Comparison of ENCODE assay signal across 8 mouse cellular contexts in the genomic region with DNA sequence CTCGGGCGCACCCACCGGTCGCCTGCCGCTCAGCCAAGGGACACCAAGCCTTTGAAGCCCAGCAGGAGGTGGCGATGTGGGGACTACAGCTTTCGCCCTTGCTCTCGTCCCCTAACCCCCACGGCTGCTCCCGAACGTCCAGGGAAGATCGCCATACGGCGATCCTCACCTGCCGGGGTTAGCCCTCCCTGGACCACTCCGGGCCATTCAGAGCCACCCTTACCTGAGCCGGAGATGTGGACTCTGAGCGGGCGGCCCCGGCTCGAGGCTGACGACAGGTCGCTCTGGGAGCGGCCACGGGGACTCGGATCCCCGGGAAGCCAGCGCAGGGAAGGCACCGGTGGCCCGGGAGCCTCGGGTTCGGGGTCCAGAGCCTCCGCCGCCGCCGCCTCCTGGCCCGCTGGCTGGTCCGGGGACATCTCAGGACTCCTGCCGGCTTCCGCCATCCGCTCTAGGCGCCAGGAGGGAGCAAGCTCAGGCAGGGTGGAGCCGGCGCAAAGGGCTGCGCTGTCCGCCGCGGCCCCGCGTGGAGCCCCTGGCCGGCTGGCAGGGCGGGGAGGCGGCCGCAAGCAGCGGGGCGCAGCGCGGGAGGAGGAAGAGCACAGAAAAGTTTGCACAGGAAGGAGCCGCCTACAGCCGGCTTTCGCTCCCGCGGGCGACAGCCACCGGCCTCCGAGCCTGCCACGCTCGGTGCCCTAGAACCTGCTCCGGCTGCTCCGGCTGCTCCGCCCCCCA. TPM values are rescaled to one million over a fixed set of nuclear protein-coding genes. Genes with fewer than 3 reads are reported as not detected.
A peak's percentile ranks its signal among the peaks of the same experiment; 100 is the strongest.
DNase-seq lines count a peak whose midpoint lies in the region; ATAC-seq and TF ChIP-seq lines count a peak whose summit lies in the region.

Gene Phactr2 (minus strand): TSS at position 580 of the 735 bp plus-strand sequence.

- H3K36me3 ChIP-seq in ES-Bruce4 (ENCODE audit: control insufficient read depth, insufficient read depth, low read length, poor library complexity, severe bottlenecking): no peaks in the 10 kb centered on the region
- no peaks in the 10 kb centered on the region for H3K36me3 ChIP-seq in forebrain, postnatal 0 days (ENCODE audit: insufficient read depth)
- no peaks in the 10 kb centered on the region for H3K36me3 ChIP-seq in hindbrain, embryonic 12.5 days

- no peaks in the 10 kb centered on the region for H3K9me3 ChIP-seq in ES-Bruce4 (replicated peaks; ENCODE audit: control insufficient read depth, insufficient read depth, low read length, poor library complexity, severe bottlenecking)
- no peaks in the 10 kb centered on the region for H3K9me3 ChIP-seq in forebrain, postnatal 0 days (ENCODE audit: low read length)
- no peaks in the 10 kb centered on the region for H3K9me3 ChIP-seq in hindbrain, embryonic 12.5 days (replicated peaks)

- peak; percentile 84 for ATAC-seq in forebrain, postnatal 0 days
- peak; percentile 82 for ATAC-seq in hindbrain, embryonic 12.5 days (ENCODE audit: low FRiP score)
- peak; percentile 76 for ATAC-seq in megakaryocyte, adult 5-6 weeks (ENCODE audit: poor library complexity, severe bottlenecking)

- intact Hi-C loops in left cerebral cortex, postnatal 14 days (cut with DNase I): no loop called here

- peak within 1 kb of the TSS; percentile 76 for H3K9ac ChIP-seq in ES-Bruce4 (ENCODE audit: low read depth, poor library complexity, severe bottlenecking)
- H3K9ac ChIP-seq in forebrain, postnatal 0 days: peak within 1 kb of the TSS; percentile 66
- peak within 1 kb of the TSS; percentile 74 for H3K9ac ChIP-seq in hindbrain, embryonic 12.5 days

- H3K27ac ChIP-seq in ES-Bruce4 (ENCODE audit: insufficient read depth, low read length): no peak within 1 kb of the TSS
- no peak within 1 kb of the TSS; the same call in 1 of the 2 replicates for H3K27ac ChIP-seq in forebrain, postnatal 0 days (ENCODE audit: low read depth, low read length)
- no peak within 1 kb of the TSS for H3K27ac ChIP-seq in hindbrain, embryonic 12.5 days

- TF ChIP-seq EP300 in ES-Bruce4 (IDR thresholded peaks at IDR 0.05; ENCODE audit: insufficient read depth, low read depth, low read length): no peak

- 2% methylated on average over 70 of the region's 71 CpGs for WGBS in forebrain, postnatal 0 days
- WGBS in hindbrain, embryonic 12.5 days: under 1% methylated on average over 64 of the region's 71 CpGs

- peak within 1 kb of the TSS; percentile 99 for H3K4me2 ChIP-seq in forebrain, postnatal 0 days (ENCODE audit: low read depth)
- peak within 1 kb of the TSS; percentile 100 for H3K4me2 ChIP-seq in hindbrain, embryonic 12.5 days (replicated peaks)

- peak within 1 kb of the TSS; percentile 70 for H3K4me3 ChIP-seq in ES-Bruce4 (ENCODE audit: low read depth, low read length)
- peak within 1 kb of the TSS; percentile 62 for H3K4me3 ChIP-seq in forebrain, postnatal 0 days (ENCODE audit: low read depth, low read length)
- peak within 1 kb of the TSS; percentile 71 for H3K4me3 ChIP-seq in hindbrain, embryonic 12.5 days

- no peaks in the 10 kb centered on the region for H3K4me1 ChIP-seq in ES-Bruce4 (ENCODE audit: control insufficient read depth, insufficient read depth, low read length)
- H3K4me1 ChIP-seq in forebrain, postnatal 0 days (ENCODE audit: insufficient read depth): 0 out of 2 replicates have a peak, but pooled peaks cover 5% of the 10 kb centered on the region
- H3K4me1 ChIP-seq in hindbrain, embryonic 12.5 days: peaks cover 15% of the 10 kb centered on the region

- peak; percentile 54 for DNase-seq in brain, embryonic 14.5 days (ENCODE audit: low read depth)
- peak; percentile 26 for DNase-seq in forebrain, postnatal 0 days
- DNase-seq in left cerebral cortex, postnatal 14 days (ENCODE audit: low spot score in 2 of 2): peak; percentile 10 to 14
- peak; percentile 19 to 25 for DNase-seq in right cerebral cortex, adult 2 months (ENCODE audit: low spot score in 2 of 2)
- peak; percentile 43 to 63 for DNase-seq in urinary bladder, postnatal 4 days (ENCODE audit: low spot score in 2 of 2)

- TF ChIP-seq CTCF in ES-Bruce4 (IDR thresholded peaks at IDR 0.05; ENCODE audit: low read depth, low read length): no peak
- no peak for TF ChIP-seq CTCF in brain, embryonic 14.5 days (IDR thresholded peaks at IDR 0.05; ENCODE audit: borderline replicate concordance, extremely low read depth, insufficient read depth, insufficient read length)
- TF ChIP-seq CTCF in forebrain, postnatal 0 days (IDR thresholded peaks at IDR 0.05; ENCODE audit: low read depth): no peak

- peaks cover 7% of the 10 kb centered on the region for H3K27me3 ChIP-seq in ES-Bruce4 (ENCODE audit: control insufficient read depth, insufficient read depth, low read length, poor library complexity, severe bottlenecking)
- H3K27me3 ChIP-seq in forebrain, postnatal 0 days (ENCODE audit: insufficient read depth, low read length): peaks cover 5% of the 10 kb centered on the region
- H3K27me3 ChIP-seq in hindbrain, embryonic 12.5 days: peaks cover 44% of the 10 kb centered on the region

- no peak for TF ChIP-seq POLR2A in ES-Bruce4 (IDR thresholded peaks at IDR 0.05; ENCODE audit: insufficient read depth, low read length)
- no peak for TF ChIP-seq POLR2A in brain, embryonic 14.5 days (IDR thresholded peaks at IDR 0.05; ENCODE audit: borderline replicate concordance, extremely low read depth, insufficient read depth, insufficient read length, poor library complexity, severe bottlenecking)

RNA-seq across cellular contexts. Expression of gene Phactr2, which starts in this region (rescaled TPM):
- polyA plus RNA-seq in ES-Bruce4 (2011; ENCODE audit: insufficient read depth, insufficient read length, low read depth, missing spikeins): 6.6 and 8.6 TPM in 2 replicates
- 3.4 and 6.4 TPM in 2 replicates for polyA plus RNA-seq in brain, embryonic 14.5 days (2012; rRNA removed)
- 6.9 and 10.5 TPM in 2 replicates for total RNA-seq in forebrain, postnatal 0 days (2014; rRNA removed)
- 4.4 and 8.1 TPM in 2 replicates for polyA plus RNA-seq in forebrain, postnatal 0 days (2015; fragmentation: Nextera tagmentation; extraction: Ambion mirVana)
- 14.5 and 16.0 TPM in 2 replicates for polyA plus RNA-seq in hindbrain, embryonic 12.5 days (2016; fragmentation: Nextera tagmentation; extraction: Ambion mirVana)
- total RNA-seq in left cerebral cortex, postnatal 14 days (2021): 10 to 100 TPM; 15.9 to 18.8 TPM
- total RNA-seq in megakaryocyte, adult 5-6 weeks (2015): 31.2 and 40.1 TPM in 2 replicates
- 30.1 and 40.2 TPM in 2 replicates for total RNA-seq in megakaryocyte, adult 5-6 weeks (2017)
